Mouse (Mus musculus) R1 (cell line): ENCODE results near the gene Mdh2.

ENCODE experiments used
- DNase-seq: peaks from one replicate; pipeline ENCODE4 v3.0.0-alpha.2; 2018; ENCODE audit warnings: low read depth, low spot score

The Mdh2 gene

DNA sequence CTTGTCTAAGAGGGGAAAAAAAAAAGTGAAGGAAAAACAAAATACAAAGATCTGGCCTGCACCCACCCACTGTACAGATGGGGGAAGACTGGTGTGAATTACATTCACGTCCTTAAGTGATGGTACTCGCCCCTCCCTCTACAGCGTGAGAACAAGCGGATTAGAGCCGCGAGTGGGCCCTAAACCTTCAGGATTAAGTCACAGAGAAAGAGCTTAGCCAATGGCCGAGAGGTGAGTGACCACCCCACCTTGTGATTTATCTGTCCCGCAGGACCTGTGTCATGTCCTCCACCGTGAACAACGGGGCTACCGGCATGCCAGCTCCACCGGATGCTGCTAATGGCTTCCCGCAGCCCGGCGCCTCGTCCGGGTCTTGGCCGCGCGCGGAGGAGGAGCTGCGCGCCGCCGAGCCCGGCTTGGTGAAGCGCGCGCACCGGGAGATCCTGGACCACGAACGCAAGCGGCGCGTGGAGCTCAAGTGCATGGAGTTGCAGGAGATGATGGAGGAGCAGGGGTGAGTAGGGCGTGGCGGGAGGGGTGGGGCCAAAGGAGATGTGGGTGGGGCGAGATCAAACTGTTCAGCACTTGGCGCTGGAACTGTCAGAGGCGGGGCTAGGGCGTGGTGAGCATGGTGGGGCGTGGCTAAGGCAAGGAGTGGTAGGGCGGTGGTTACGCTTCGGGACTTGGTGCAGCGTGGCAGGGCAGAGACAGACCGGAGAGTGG, 56.6 kb downstream of the Mdh2 start:
- DNase-seq = peak; percentile 98

DNA sequence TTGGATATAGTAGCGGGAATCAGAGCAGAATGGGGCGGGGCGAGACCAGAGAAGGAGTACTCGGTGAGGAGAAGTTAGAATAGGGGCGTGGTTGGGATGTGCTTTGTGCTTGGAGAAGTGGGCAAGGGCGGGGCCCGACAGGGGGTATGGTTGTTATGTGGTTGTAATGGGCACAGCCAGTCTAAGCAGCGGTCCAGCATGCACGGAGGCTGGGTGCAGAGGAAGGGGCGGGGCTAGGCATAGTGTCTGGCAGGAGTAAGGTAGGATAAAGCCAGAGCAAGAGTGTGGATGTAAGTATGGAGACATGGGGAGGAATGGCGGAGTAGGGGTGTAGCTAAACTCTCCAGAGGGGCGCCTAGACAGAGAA, 57.2 kb downstream of the Mdh2 start:
- DNase-seq = no peak

GRCm38 (mm10) chr5:135835981-135836380, 57.7 kb downstream of the Mdh2 start:
- DNase-seq = peak; percentile 50
